Mouse (Mus musculus): Measurements from ENCODE around the gene Krt86. TPM values are rescaled to one million over a fixed set of nuclear protein-coding genes. Genes with fewer than 3 reads are reported as not detected.
A peak's percentile ranks its signal among the peaks of the same experiment; 100 is the strongest.

Krt86 gene
- not detected in 2 replicates for polyA plus RNA-seq (2016; fragmentation: Nextera tagmentation; extraction: Ambion mirVana)

GRCm38 (mm10) chr15:101472952-101473528 is at the start of gene Krt86:
Krt86 (plus strand) TSS chr15:101473478.
- Histone ChIP-seq H3K27ac (replicated peaks) (no peak within 1 kb of the TSS), H3K36me3 (no peaks in the 10 kb centered on the region), H3K27me3 (ENCODE audit: low read depth, poor library complexity, severe bottlenecking) (peaks cover 8% of the 10 kb centered on the region), H3K9me3 (replicated peaks) (no peaks in the 10 kb centered on the region), H3K4me1 (no peaks in the 10 kb centered on the region), H3K4me3 (no peak within 1 kb of the TSS)
- WGBS: 40% methylated on average over 10 of the region's 10 CpGs
- no peak for DNase-seq (ENCODE audit: low spot score)

- Histone ChIP-seq H3K36me3 (no peaks in the 10 kb centered on the region), H3K4me1 (0 out of 2 replicates have a peak, but pooled peaks cover 5% of the 10 kb centered on the region), H3K27me3 (ENCODE audit: low read depth, poor library complexity, severe bottlenecking) (no peaks in the 10 kb centered on the region), H3K4me3 (no peak overlapping the region), H3K27ac (replicated peaks) (no peak overlapping the region), H3K9me3 (replicated peaks) (no peaks in the 10 kb centered on the region)
- no peak for DNase-seq (ENCODE audit: low spot score)
- 30% methylated on average over 5 of the region's 5 CpGs for WGBS
These were observed 48.4 kb upstream of the Krt86 start for GRCm38 (mm10) chr15:101424914-101425313.

GRCm38 (mm10) chr15:101436611-101437010 is 36.7 kb upstream of the Krt86 start:
- Histone ChIP-seq H3K36me3 (no peaks in the 10 kb centered on the region), H3K4me3 (no peak overlapping the region), H3K27ac (replicated peaks) (no peak overlapping the region), H3K9me3 (replicated peaks) (no peaks in the 10 kb centered on the region), H3K27me3 (ENCODE audit: low read depth, poor library complexity, severe bottlenecking) (peaks cover 56% of the 10 kb centered on the region), H3K4me1 (peaks cover 9% of the 10 kb centered on the region)
- 90% methylated on average over 7 of the region's 7 CpGs for whole genome bisulfite sequencing
- DNase-seq (ENCODE audit: low spot score): no peak

- 3% methylated on average over 34 of the region's 34 CpGs for WGBS
- peak within 1 kb of the TSS; percentile 51 for H3K4me3 ChIP-seq
These were observed 34.7 kb upstream of the Krt86 start, which contains the start of gene Krt87 for GRCm38 (mm10) chr15:101438555-101438954. Krt87 (minus strand) TSS chr15:101438804.

GRCm38 (mm10) chr15:101440837-101441236 is 32.4 kb upstream of the Krt86 start:
- no peak overlapping the region for H3K27ac ChIP-seq (replicated peaks)
- DNase-seq (ENCODE audit: low spot score): no peak
- H3K27me3 ChIP-seq (ENCODE audit: low read depth, poor library complexity, severe bottlenecking): peaks cover 56% of the 10 kb centered on the region
- WGBS: 84% methylated on average over 4 of the region's 4 CpGs
- H3K36me3 ChIP-seq: no peaks in the 10 kb centered on the region
- H3K9me3 ChIP-seq (replicated peaks): no peaks in the 10 kb centered on the region
- H3K4me3 ChIP-seq: no peak overlapping the region
- peaks cover 9% of the 10 kb centered on the region for H3K4me1 ChIP-seq

More at GRCm38 (mm10) chr15:101438555-101438954, 34.7 kb upstream of the Krt86 start, which contains the start of gene Krt87:
- H3K27ac ChIP-seq (replicated peaks): peak within 1 kb of the TSS; percentile 52; the same call in 1 of the 2 replicates
- H3K4me1 ChIP-seq: peaks cover 9% of the 10 kb centered on the region
- H3K9me3 ChIP-seq (replicated peaks): no peaks in the 10 kb centered on the region
- H3K36me3 ChIP-seq: no peaks in the 10 kb centered on the region
- H3K27me3 ChIP-seq (ENCODE audit: low read depth, poor library complexity, severe bottlenecking): peaks cover 56% of the 10 kb centered on the region
- DNase-seq (ENCODE audit: low spot score): peak; percentile 39

DNA sequence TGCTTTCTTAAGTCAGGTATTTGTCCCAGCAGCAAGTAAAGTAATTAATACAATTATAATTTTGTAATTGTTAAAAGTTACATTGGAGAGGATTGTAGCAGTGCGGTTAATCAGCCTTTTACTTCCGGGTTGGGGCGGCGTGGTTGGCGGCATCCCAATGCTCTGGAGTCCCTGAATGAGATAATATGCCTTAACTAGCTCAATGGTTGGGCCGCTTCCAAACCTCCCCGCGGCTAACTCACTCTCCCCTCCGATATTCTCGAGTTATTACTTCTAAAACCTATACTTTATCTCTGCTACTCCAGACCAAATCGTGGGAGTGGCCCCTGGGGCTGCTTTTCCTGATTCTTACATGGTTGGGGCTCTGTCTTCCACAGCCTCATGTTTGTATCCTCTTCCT is 26.7 kb upstream of the Krt86 start:
- Histone ChIP-seq H3K4me3 (no peak overlapping the region), H3K27me3 (ENCODE audit: low read depth, poor library complexity, severe bottlenecking) (no peaks in the 10 kb centered on the region), H3K9me3 (replicated peaks) (no peaks in the 10 kb centered on the region), H3K36me3 (no peaks in the 10 kb centered on the region), H3K27ac (replicated peaks) (no peak overlapping the region), H3K4me1 (no peaks in the 10 kb centered on the region)
- DNase-seq (ENCODE audit: low spot score): no peak
- WGBS: 81% methylated on average over 11 of the region's 11 CpGs

DNA sequence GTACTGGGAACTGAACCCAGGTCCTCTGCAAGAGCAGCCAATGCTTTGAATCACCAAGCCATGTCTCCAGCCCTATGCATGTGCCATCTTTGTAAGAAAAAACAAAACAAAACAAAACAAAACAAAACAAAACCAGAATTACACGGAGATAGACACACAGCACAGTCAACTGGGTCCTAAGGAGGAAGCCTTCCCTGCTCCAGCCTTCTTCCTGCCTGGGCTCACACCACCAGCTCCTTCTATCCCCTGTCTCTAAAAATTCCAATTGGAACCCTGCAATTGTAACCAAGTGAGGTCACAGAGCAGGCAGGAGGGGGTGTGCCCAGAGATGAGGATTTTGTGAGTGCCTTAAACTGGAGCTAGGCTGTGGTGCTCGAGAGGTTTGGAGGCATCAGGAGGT is 25.8 kb upstream of the Krt86 start, which contains the start of gene Krt88:
Krt88 (plus strand) TSS at position 301 of the 400 bp plus-strand sequence.
- WGBS: 74% methylated on average over 2 of the region's 2 CpGs
- H3K27me3 ChIP-seq (ENCODE audit: low read depth, poor library complexity, severe bottlenecking): no peaks in the 10 kb centered on the region
- no peaks in the 10 kb centered on the region for H3K36me3 ChIP-seq
- no peak for DNase-seq (ENCODE audit: low spot score)
- no peak within 1 kb of the TSS for H3K27ac ChIP-seq (replicated peaks)
- H3K4me3 ChIP-seq: no peak within 1 kb of the TSS
- H3K9me3 ChIP-seq (replicated peaks): no peaks in the 10 kb centered on the region
- no peaks in the 10 kb centered on the region for H3K4me1 ChIP-seq

- peak overlapping the region; percentile 32 for H3K4me3 ChIP-seq
- H3K27ac ChIP-seq (replicated peaks): no peak overlapping the region
- peak; percentile 81 for DNase-seq (ENCODE audit: low spot score)
- H3K27me3 ChIP-seq (ENCODE audit: low read depth, poor library complexity, severe bottlenecking): no peaks in the 10 kb centered on the region
- peaks cover 7% of the 10 kb centered on the region; the same call in 1 of the 2 replicates for H3K9me3 ChIP-seq (replicated peaks)
- H3K4me1 ChIP-seq: peaks cover 9% of the 10 kb centered on the region
- whole genome bisulfite sequencing: 6% methylated on average over 13 of the region's 13 CpGs
- H3K36me3 ChIP-seq: no peaks in the 10 kb centered on the region
These were observed 20.1 kb upstream of the Krt86 start for GRCm38 (mm10) chr15:101453093-101453736.

DNA sequence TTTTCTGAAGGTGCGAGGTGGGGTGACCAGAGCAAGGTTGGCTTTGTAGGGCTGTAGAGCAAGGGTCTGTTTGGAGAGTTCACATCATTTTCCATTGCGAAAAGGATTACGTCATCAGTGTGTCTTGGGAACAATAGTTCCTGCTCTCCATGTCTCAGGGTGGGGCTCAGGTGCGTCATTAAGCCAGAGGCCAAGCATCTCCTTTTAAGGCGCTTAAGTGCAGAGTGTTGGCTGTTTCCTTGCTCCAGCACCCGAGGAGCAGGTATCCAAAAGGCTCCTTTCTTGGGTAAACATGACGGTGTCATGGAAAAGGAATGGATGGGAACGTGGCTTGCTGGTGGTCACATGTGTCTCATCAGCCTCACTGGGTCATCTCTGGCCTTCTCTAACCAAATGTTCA is 18.5 kb upstream of the Krt86 start:
- Histone ChIP-seq H3K27ac (replicated peaks) (no peak overlapping the region), H3K4me1 (peaks cover 19% of the 10 kb centered on the region), H3K27me3 (ENCODE audit: low read depth, poor library complexity, severe bottlenecking) (no peaks in the 10 kb centered on the region), H3K4me3 (no peak overlapping the region), H3K36me3 (no peaks in the 10 kb centered on the region), H3K9me3 (replicated peaks) (peaks cover 7% of the 10 kb centered on the region; the same call in 1 of the 2 replicates)
- DNase-seq (ENCODE audit: low spot score): no peak
- WGBS: 89% methylated on average over 8 of the region's 8 CpGs

DNA sequence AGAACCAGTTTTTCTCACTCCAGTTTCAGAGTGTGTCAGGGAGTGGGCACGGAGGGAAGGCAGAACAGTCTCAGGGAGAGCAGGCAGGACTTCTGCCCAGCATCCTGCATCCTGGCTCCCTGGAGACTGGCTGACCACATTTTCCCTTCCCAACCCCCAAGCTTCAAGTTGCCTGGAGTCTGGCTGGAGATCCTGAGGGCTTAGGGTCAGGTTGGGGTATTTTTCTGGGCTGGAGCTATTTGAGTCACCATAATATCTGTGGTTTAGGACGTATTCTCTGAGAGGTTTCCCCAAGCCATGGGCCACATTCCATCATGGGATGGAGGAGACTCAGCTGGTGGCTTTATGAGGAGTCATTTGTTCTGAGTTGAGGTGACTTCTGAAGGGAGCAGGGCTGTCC is 18.0 kb upstream of the Krt86 start:
- no peak overlapping the region for H3K4me3 ChIP-seq
- H3K36me3 ChIP-seq: no peaks in the 10 kb centered on the region
- DNase-seq (ENCODE audit: low spot score): no peak
- no peak overlapping the region for H3K27ac ChIP-seq (replicated peaks)
- H3K4me1 ChIP-seq: peaks cover 19% of the 10 kb centered on the region
- 89% methylated on average over 2 of the region's 2 CpGs for WGBS
- no peaks in the 10 kb centered on the region for H3K27me3 ChIP-seq (ENCODE audit: low read depth, poor library complexity, severe bottlenecking)
- peaks cover 7% of the 10 kb centered on the region; the same call in 1 of the 2 replicates for H3K9me3 ChIP-seq (replicated peaks)

GRCm38 (mm10) chr15:101455891-101456290 is 17.4 kb upstream of the Krt86 start:
- H3K9me3 ChIP-seq (replicated peaks): peaks cover 7% of the 10 kb centered on the region; the same call in 1 of the 2 replicates
- DNase-seq (ENCODE audit: low spot score): no peak
- H3K27me3 ChIP-seq (ENCODE audit: low read depth, poor library complexity, severe bottlenecking): no peaks in the 10 kb centered on the region
- H3K4me3 ChIP-seq: no peak overlapping the region
- H3K4me1 ChIP-seq: peaks cover 19% of the 10 kb centered on the region
- H3K27ac ChIP-seq (replicated peaks): no peak overlapping the region
- 85% methylated on average over 6 of the region's 6 CpGs for WGBS
- no peaks in the 10 kb centered on the region for H3K36me3 ChIP-seq

- 55% methylated on average over 16 of the region's 16 CpGs for WGBS
- Histone ChIP-seq H3K4me3 (no peak overlapping the region), H3K4me1 (peaks cover 12% of the 10 kb centered on the region), H3K36me3 (no peaks in the 10 kb centered on the region), H3K27ac (replicated peaks) (peak overlapping the region; percentile 39; the same call in 1 of the 2 replicates), H3K9me3 (replicated peaks) (peaks cover 7% of the 10 kb centered on the region; the same call in 1 of the 2 replicates), H3K27me3 (ENCODE audit: low read depth, poor library complexity, severe bottlenecking) (no peaks in the 10 kb centered on the region)
- DNase-seq (ENCODE audit: low spot score): no peak
These were observed 14.8 kb upstream of the Krt86 start for GRCm38 (mm10) chr15:101458361-101458930.

- peaks cover 7% of the 10 kb centered on the region; the same call in 1 of the 2 replicates for H3K9me3 ChIP-seq (replicated peaks)
- no peaks in the 10 kb centered on the region for H3K36me3 ChIP-seq
- no peak overlapping the region for H3K4me3 ChIP-seq
- no peak for DNase-seq (ENCODE audit: low spot score)
- H3K4me1 ChIP-seq: peaks cover 11% of the 10 kb centered on the region
- 78% methylated on average over 14 of the region's 14 CpGs for WGBS
- H3K27ac ChIP-seq (replicated peaks): no peak overlapping the region
- no peaks in the 10 kb centered on the region for H3K27me3 ChIP-seq (ENCODE audit: low read depth, poor library complexity, severe bottlenecking)
These were observed 14.0 kb upstream of the Krt86 start for GRCm38 (mm10) chr15:101459283-101459682.
